Mouse (Mus musculus) gastrocnemius, adult 8-10 months (tissue): ENCODE measurements at regions not wholly inside any gene's neighbourhood (a gene's known extent, or its start where the extent isn't known, plus 50 kb on each side); places are given as distances from the start of the nearest gene placed in this dataset.

ENCODE experiments used
- DNase-seq, 2 experiments: peaks; one replicate each; pipeline ENCODE4 v3.0.0; 2022; ENCODE audit warnings: low spot score in 2 of 2

GRCm38 (mm10) chr12:50734135-50734534 lies 85.2 kb upstream of the Prkd1 start:
- DNase-seq: no peak

- no peak for DNase-seq
Measured at GRCm38 (mm10) chr12:50712615-50713014, 63.7 kb upstream of the Prkd1 start.

- no peak for DNase-seq
Measured at GRCm38 (mm10) chr12:50709000-50709788, 60.3 kb upstream of the Prkd1 start.

GRCm38 (mm10) chr12:50698613-50699442 lies 49.9 kb upstream of the Prkd1 start:
- no peak for DNase-seq
